Mouse (Mus musculus): ENCODE measurements around the gene Mpdu1. TPM values are rescaled to one million over a fixed set of nuclear protein-coding genes. Genes with fewer than 3 reads are reported as not detected.
"Not testable (repeated sequence)": the region's sequence is repeated elsewhere in the genome, so short reads cannot be mapped to it uniquely, and the experiment has no call there.

The Mpdu1 gene
- 71.1 and 75.2 TPM in 2 replicates for polyA plus RNA-seq (2015; fragmentation: Nextera tagmentation; extraction: Ambion mirVana)

GRCm38 (mm10) chr11:69662213-69662966, at the start of gene Mpdu1:
Gene Mpdu1, minus strand, starts transcription at chr11:69662642.
- DNase-seq (ENCODE audit: low spot score): peak; percentile 98

DNA sequence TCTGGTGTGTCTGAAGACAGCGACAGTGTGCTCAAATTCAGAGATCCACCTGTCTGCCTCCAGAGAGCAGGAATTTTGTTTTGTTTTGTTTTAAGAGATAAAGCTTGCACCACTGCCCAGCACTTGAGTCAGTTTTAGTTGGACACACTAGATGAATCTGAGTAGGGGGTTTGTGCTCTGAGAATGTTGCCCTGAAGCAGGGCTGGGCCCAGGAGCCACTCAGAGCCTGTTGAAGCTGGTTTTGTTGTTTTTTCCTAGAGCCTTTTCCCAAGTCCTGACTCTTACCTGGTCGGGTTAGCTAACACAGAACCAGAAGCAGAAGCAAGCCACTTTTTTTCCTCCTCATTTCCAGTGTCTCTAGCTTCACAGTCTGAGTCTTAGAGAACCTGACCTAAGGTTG, 48.6 kb upstream of the Mpdu1 start:
- DNase-seq (ENCODE audit: low spot score): no peak

DNA sequence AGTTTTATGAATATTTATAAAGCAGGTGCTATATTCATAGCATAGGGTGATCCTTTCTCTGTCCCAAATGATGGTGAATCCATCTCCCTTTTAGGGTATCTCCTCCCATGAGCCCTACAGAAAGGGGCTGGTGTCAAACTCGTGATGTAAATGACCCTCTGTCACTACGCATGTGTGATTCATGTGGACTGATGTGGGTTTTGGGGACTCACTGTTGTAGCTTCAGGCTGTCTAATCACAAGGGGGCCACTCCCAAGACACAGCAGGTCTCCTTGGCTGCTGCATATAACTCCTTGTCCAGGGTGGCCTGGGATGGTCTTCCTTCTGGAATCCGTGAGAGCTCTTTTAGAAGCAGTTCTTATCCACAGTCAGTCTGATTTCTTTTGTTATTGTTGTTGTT, 48.0 kb upstream of the Mpdu1 start:
- no peak for DNase-seq (ENCODE audit: low spot score)

DNA sequence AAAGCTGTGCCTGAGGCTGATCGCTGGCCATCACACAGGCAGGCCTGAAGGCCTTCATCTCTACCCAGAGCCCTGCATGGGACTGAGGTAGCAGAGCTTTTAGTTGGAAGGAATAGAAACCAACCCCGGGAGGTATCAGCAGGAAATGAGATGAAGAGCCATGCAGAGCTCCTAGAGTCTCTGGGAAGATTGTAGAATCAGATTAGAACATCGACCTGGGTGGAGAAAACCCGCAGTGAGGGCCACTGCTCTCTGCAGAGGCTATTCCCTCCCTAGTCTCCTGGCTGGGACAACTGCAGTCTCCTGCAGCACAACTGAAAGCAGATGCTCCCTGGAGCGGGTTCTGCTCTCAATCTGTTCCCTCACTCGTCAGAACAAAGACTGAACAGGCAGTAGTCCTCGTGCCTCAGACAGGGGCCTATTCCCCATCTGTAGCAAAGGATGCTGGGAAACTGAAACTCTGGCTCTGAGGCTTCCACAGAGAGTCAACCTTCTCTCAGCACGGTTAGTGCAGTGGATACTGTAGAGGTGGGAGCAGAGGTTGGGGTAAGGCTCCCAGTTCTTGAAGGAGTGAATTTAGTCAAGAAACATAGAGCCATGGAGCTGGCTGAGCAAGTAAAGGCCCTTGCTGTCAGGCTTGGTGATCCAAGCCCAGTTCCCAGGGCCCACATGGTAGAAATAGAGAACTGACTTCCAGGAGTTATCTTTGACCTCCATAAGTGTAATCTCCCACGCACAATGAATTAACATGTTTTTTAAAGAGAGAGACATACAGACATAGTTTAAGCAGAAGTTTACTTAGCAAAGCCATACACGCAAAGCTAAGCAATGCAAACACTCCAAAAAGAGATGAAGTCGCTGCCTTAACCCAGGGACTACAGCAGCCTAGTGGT, 47.4 kb upstream of the Mpdu1 start:
- DNase-seq (ENCODE audit: low spot score): no peak

DNA sequence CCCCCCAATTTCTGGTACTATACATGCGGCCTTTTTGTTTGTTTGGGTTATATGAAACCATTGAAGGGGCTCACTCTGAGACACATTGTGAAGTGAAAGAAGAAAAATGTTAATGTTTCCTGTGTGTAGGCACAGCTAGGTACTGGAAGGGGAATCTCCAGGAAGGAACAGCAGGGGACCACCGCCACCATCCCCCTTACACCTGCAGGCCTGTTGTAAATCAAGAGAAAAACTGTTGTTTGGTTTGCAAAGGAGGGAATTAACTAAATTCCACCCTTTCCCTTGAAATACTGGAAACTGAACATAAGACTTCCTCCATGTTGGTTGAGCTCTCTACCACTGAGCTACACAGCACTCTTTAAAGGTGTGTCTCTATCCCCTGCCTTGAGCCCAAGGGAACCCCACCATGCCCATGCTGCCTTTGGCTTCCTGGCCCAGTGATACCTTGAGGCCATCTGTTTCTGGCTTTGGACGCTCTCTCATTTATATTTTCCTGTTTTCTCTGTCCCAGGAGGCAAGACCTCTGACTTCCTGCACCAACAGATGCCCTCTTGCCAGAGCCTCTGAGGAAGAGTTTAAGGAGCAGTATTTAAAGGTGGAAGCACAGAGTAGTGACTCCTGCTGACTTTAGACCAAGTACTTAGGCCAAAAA, 46.3 kb upstream of the Mpdu1 start:
- DNase-seq (ENCODE audit: low spot score): no peak

DNA sequence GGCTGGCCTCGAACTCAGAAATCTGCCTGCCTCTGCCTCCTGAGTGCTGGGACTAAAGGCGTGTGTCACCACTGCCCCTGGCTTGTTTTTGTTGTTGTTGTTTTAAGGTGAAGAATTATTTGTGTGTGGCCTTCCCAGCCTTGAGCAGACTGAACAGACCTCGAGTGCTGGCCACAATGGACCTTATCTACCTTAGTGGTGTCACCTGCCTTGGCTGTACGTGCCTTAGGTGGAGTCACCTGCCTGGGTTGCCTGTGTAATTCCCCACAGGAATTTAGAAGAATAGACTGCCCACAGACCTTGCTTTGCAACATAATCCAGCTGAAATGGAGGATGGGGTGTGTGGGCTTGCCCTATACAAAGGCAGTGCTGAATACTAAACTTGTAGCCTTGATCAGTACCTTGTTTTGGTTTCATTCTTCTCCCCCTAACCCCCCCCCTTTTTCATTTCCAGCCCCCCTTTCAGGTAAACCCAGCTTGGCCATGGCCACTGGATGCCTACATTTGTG, 45.5 kb upstream of the Mpdu1 start:
- no peak for DNase-seq (ENCODE audit: low spot score)

DNA sequence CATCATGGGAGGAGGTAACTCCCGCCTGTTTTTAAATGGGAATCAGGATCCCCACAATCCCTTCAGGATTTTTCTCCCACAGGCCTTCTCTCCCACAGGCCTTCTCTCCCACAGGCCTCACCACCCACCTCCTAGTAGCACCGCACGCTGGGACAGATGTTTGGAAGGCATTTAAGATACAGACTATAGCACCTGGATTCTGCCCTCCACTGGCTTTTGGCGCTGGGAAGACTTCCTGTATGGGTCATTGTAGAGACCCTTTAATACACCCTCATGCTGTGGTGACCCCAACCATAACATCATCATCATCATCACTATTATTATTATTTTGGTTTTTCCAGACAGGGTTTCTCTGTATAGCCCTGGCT, 45.0 kb upstream of the Mpdu1 start:
- no peak for DNase-seq (ENCODE audit: low spot score)

GRCm38 (mm10) chr11:69706775-69707479, 44.5 kb upstream of the Mpdu1 start:
- no peak for DNase-seq (ENCODE audit: low spot score)

DNA sequence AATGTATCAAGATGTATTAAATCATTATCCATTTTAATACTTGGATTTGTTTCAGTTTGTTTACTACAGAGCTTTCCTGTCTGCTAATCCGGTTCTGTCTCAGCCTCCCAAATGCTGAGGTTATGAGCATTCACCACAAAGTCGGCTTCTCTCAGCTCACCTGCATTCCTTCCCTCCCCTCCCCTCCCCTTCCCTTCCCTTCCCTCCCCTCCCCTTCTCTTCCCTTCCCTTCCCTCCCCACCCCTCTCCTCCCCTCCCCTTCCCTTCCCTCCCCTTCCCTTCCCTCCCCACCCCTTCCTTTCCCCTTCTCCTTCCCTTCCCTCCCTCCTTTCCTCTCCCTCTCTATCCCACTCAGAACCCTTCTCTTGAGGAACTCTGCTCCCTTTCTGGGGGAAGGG, 42.2 kb upstream of the Mpdu1 start:
- DNase-seq (ENCODE audit: low spot score): no peak

- no peak for DNase-seq (ENCODE audit: low spot score)
Observed at GRCm38 (mm10) chr11:69703814-69704612, 41.6 kb upstream of the Mpdu1 start.

DNA sequence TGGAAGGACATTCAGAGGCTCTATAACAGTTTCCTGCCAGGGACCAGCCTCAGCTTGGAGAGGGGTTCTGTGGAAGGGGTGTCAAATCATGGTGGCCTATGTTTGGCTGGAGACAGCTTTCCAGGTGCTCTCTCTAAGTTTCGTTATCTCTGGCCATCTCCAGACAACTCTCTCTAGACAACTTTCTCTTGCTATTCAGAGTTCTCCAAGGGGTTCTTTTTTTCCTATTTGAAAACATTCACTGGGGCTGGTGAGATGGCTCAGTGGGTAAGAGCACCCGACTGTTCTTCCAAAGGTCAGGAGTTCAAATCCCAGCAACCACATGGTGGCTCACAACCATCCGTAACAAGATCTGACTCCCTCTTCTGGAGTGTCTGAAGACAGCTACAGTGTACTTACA, 40.9 kb upstream of the Mpdu1 start:
- not testable (repeated sequence) for DNase-seq (ENCODE audit: low spot score)

DNA sequence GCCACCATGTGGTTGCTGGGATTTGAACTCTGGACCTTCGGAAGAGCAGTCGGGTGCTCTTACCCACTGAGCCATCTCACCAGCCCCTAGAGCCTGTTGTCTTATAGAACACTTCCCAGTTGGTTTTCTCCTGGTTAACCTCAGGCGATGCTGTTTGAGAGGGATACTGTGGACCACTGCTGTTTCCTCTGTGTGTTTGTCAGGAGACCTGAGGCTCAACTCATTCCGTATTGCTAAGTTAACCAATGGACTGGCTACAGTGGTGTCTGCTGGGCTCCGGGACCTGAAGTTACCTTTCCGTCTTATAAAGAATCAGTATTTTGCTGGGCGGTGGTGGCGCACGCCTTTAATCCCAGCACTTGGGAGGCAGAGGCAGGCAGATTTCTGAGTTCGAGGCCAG, 40.4 kb upstream of the Mpdu1 start:
- not testable (repeated sequence) for DNase-seq (ENCODE audit: low spot score)

GRCm38 (mm10) chr11:69699595-69699994, 37.2 kb upstream of the Mpdu1 start:
- DNase-seq (ENCODE audit: low spot score): no peak

GRCm38 (mm10) chr11:69698574-69698973, 36.1 kb upstream of the Mpdu1 start:
- no peak for DNase-seq (ENCODE audit: low spot score)

GRCm38 (mm10) chr11:69697396-69697795, 35.0 kb upstream of the Mpdu1 start:
- no peak for DNase-seq (ENCODE audit: low spot score)

- DNase-seq (ENCODE audit: low spot score): no peak
Observed at GRCm38 (mm10) chr11:69695361-69696181, 33.1 kb upstream of the Mpdu1 start, which contains the start of the genes Tnfsf12 and Tnfsfm13. Gene Tnfsf12, minus strand, starts transcription at chr11:69695849. Gene Tnfsfm13, minus strand, starts transcription at chr11:69696098.

DNA sequence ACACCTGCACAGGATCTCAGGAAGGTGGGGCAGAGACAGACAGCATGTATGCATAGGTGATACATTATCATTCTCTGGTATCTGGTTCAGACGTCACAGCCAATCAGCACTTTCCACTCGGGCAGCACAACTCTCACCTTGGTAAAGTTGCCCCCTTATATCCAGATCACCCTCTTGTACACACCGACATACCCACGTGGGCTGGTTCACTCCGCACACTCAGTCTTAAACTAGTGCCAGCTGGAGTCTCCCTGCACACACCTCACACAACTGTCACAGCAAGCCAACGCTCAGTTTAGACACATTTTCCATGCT, 32.6 kb upstream of the Mpdu1 start:
- no peak for DNase-seq (ENCODE audit: low spot score)

- no peak for DNase-seq (ENCODE audit: low spot score)
Observed at GRCm38 (mm10) chr11:69693421-69693965, 31.1 kb upstream of the Mpdu1 start.

DNA sequence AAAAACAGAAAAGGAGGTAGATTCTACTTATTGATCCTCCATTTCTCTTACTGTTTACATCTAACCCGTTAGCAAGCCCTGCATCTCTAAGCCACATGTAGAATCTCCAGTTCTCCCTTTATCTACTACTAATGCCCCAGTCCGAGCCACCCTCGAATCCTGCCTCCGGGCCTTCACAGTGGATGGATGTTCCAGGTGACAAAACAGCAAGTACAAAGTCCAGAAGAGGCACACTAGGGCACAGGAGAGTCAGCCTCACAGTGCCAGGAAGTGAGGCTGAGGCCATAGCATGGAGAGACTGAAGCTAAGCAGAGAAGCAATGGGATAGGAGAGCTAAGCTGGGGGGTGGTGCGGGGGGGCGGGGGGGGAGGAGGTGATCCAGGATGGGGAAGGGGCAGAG, 30.4 kb upstream of the Mpdu1 start:
- no peak for DNase-seq (ENCODE audit: low spot score)
